Mouse (Mus musculus): ENCODE data around the gene Ralgps1.

DNA sequence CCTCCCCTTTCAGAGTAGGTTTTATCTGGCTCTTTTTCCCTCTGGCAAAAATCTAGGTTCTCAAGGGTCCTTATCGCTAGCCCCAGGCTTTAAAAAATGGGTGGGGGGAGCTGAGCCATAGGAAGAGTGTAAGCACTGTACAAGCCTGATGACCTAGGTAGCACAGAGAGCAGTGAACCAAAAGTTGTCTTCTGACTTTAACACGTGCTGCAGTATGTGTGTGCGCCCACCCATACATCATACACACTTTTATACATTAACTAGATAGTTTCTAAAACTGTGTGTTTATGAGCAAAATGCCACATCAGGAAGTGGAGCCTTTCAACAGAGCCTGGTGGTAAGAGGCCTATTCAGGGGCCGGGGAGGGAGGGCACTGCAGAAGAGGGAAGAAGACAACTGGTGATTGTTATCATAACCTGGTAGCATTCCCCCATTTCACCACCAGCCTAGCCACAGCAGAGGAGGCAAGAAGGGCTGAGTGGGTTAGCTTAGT lies 32.3 kb upstream of the Ralgps1 start:
- TF ChIP-seq CTCF (IDR thresholded peaks at IDR 0.05; ENCODE audit: insufficient read depth, low read length) (no peak), POLR2A (IDR thresholded peaks at IDR 0.05; ENCODE audit: borderline replicate concordance, extremely low read depth, low read depth, low read length) (no peak)

All from lung, adult 2 months (tissue).